Mouse (Mus musculus): ENCODE measurements around the gene Pnliprp1. TPM values are rescaled to one million over a fixed set of nuclear protein-coding genes. Genes with fewer than 3 reads are reported as not detected.

Pnliprp1 gene
- total RNA-seq, 2 experiments from 2014 or later = not detected

- no peak for ATAC-seq (replicated peaks; ENCODE audit: poor library complexity)
Observed at GRCm38 (mm10) chr19:58776461-58776860, 47.8 kb downstream of the Pnliprp1 start.

DNA sequence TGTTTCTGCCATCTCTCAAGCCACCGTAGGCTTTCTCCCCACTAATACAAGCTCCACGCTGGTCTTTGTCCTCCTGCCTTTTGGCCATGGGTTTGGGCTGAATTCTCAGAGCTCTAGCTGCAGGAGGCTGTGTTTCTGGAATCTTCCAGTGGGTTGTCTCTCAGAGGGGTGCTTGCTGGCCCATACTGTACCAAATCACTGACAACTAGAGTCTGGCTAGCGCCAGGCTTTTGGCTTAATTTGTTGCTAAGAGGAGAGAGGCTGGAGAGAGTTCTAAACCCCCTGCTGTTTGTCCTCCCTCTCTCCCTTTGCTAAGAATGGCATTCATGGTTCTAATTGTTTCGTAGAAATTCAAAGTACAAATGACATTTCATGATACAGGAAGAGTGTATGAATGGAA is 52.9 kb downstream of the Pnliprp1 start:
- ATAC-seq (replicated peaks; ENCODE audit: poor library complexity) = no peak

DNA sequence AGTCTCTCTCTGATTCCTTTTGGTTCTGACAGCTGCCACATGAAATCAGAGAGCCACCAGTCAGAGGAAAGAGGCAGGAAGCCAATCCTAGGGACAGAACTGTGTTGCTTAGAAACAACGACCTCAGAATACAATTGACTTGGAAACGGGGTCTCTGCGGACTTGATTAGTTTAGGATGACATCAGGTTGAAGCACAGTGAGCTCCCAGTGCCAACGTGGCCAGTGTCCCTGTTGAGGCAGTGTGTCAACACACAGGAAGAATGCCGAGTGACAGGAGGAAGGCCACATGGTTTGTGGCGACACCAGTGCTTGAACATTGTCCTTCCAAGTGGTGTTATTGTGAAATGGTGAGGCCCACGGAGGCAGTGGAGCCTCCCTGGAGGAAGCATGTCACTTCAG is 55.3 kb downstream of the Pnliprp1 start:
- ATAC-seq (replicated peaks; ENCODE audit: poor library complexity) = peak; percentile 98

DNA sequence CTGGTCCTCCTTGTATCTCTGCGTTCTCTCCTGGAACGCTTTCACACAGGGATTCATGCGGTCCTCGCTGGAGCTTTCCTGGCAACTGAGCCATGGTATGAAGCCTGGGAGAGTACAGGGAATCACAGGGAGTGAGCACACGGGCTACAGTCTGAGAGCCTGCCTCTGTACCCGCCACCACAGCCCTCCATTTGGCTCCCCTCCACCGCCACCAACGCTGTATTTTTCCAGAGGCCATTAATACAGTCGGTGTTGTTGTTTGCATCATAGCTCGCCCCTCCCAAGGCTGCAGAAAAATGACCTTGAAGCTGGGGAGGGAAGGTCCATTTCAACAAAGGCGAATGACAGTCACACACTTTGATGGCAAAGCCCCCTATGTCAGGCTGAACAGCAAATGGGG is 60.5 kb downstream of the Pnliprp1 start:
- ATAC-seq (replicated peaks; ENCODE audit: poor library complexity) = no peak

Other genes starting within 250 kb of the Pnliprp1 start
- gene Ccdc172, start 216.9 kb upstream of the Pnliprp1 start, total RNA-seq (2015) = not detected in 2 replicates
- gene Ccdc172, start 216.9 kb upstream of the Pnliprp1 start, total RNA-seq (2017) = not detected in 2 replicates
- gene Pnlip, start 76.4 kb upstream of the Pnliprp1 start, total RNA-seq (2015) = not detected in 2 replicates
- not detected in 2 replicates for gene Pnlip, start 76.4 kb upstream of the Pnliprp1 start, total RNA-seq (2017)
- not detected in 2 replicates for gene Pnliprp2, start 30.8 kb downstream of the Pnliprp1 start, total RNA-seq (2015)
- gene Pnliprp2, start 30.8 kb downstream of the Pnliprp1 start, total RNA-seq (2017) = not detected in 2 replicates
- not detected in 2 replicates for gene 1700019N19Rik, start 65.6 kb downstream of the Pnliprp1 start, total RNA-seq (2015)
- not detected in 2 replicates for gene 1700019N19Rik, start 65.6 kb downstream of the Pnliprp1 start, total RNA-seq (2017)
- not detected in 2 replicates for gene Eno4, start 214.5 kb downstream of the Pnliprp1 start, total RNA-seq (2015)
- not detected in 2 replicates for gene Eno4, start 214.5 kb downstream of the Pnliprp1 start, total RNA-seq (2017)
- gene Hspa12a, start 214.8 kb downstream of the Pnliprp1 start, total RNA-seq (2015) = 0.39 and 0.64 TPM in 2 replicates
- not detected in 2 replicates for gene Hspa12a, start 214.8 kb downstream of the Pnliprp1 start, total RNA-seq (2017)